Mouse (Mus musculus): ENCODE results near the gene Olfr1441. TPM values are rescaled to one million over a fixed set of nuclear protein-coding genes. Genes with fewer than 3 reads are reported as not detected.
A peak's percentile ranks its signal among the peaks of the same experiment; 100 is the strongest.

Gene Olfr1441
- polyA plus RNA-seq, 1 experiment, result not detected

GRCm38 (mm10) chr19:12440103-12440725 lies 23.0 kb downstream of the Olfr1441 start:
- no peak for TF ChIP-seq CTCF (IDR thresholded peaks at IDR 0.05; ENCODE audit: extremely low read depth, insufficient read depth, insufficient read length, insufficient replicate concordance)
- TF ChIP-seq POLR2A (IDR thresholded peaks at IDR 0.05; ENCODE audit: low read depth, low read length), result no peak
- Histone ChIP-seq H3K4me3 (ENCODE audit: extremely low read depth, insufficient read depth, insufficient read length) (no peak overlapping the region), H3K27me3 (ENCODE audit: control insufficient read depth, insufficient read depth, low read length) (no peaks in the 10 kb centered on the region), H3K27ac (ENCODE audit: insufficient read depth, low read length) (peak overlapping the region; percentile 58), H3K4me1 (ENCODE audit: control insufficient read depth, insufficient read depth, insufficient read length) (peaks cover 14% of the 10 kb centered on the region; the same call in 1 of the 2 replicates), H3K36me3 (ENCODE audit: control insufficient read depth, insufficient read depth, low read length) (no peaks in the 10 kb centered on the region)
- no peak for DNase-seq (ENCODE audit: low read depth in 1 of 2, low spot score in 2 of 2)
- 37% methylated on average over 5 of the region's 5 CpGs for WGBS

- DNase-seq (ENCODE audit: low read depth in 1 of 2, low spot score in 2 of 2), result no peak
- WGBS, result 46% methylated on average over 4 of the region's 4 CpGs
- Histone ChIP-seq H3K4me3 (ENCODE audit: extremely low read depth, insufficient read depth, insufficient read length) (no peak overlapping the region), H3K4me1 (ENCODE audit: control insufficient read depth, insufficient read depth, insufficient read length) (peaks cover 4% of the 10 kb centered on the region; the same call in 1 of the 2 replicates), H3K36me3 (ENCODE audit: control insufficient read depth, insufficient read depth, low read length) (no peaks in the 10 kb centered on the region), H3K27me3 (ENCODE audit: control insufficient read depth, insufficient read depth, low read length) (no peaks in the 10 kb centered on the region), H3K27ac (ENCODE audit: insufficient read depth, low read length) (no peak overlapping the region)
- TF ChIP-seq POLR2A (IDR thresholded peaks at IDR 0.05; ENCODE audit: low read depth, low read length), result no peak
- TF ChIP-seq CTCF (IDR thresholded peaks at IDR 0.05; ENCODE audit: extremely low read depth, insufficient read depth, insufficient read length, insufficient replicate concordance), result no peak
Observed at GRCm38 (mm10) chr19:12442560-12442959, 25.3 kb downstream of the Olfr1441 start.

GRCm38 (mm10) chr19:12445014-12445413 lies 27.8 kb downstream of the Olfr1441 start:
- Histone ChIP-seq H3K27me3 (ENCODE audit: control insufficient read depth, insufficient read depth, low read length) (no peaks in the 10 kb centered on the region), H3K4me1 (ENCODE audit: control insufficient read depth, insufficient read depth, insufficient read length) (peaks cover 4% of the 10 kb centered on the region; the same call in 1 of the 2 replicates), H3K4me3 (ENCODE audit: extremely low read depth, insufficient read depth, insufficient read length) (no peak overlapping the region), H3K27ac (ENCODE audit: insufficient read depth, low read length) (no peak overlapping the region), H3K36me3 (ENCODE audit: control insufficient read depth, insufficient read depth, low read length) (no peaks in the 10 kb centered on the region)
- 64% methylated on average over 3 of the region's 3 CpGs for WGBS
- DNase-seq (ENCODE audit: low read depth in 1 of 2, low spot score in 2 of 2), result no peak
- TF ChIP-seq CTCF (IDR thresholded peaks at IDR 0.05; ENCODE audit: extremely low read depth, insufficient read depth, insufficient read length, insufficient replicate concordance) (no peak), POLR2A (IDR thresholded peaks at IDR 0.05; ENCODE audit: low read depth, low read length) (no peak)

GRCm38 (mm10) chr19:12457401-12458066 lies 40.3 kb downstream of the Olfr1441 start:
- Histone ChIP-seq H3K4me1 (ENCODE audit: control insufficient read depth, insufficient read depth, insufficient read length) (no peaks in the 10 kb centered on the region; the same call in none of the 2 replicates), H3K36me3 (ENCODE audit: control insufficient read depth, insufficient read depth, low read length) (no peaks in the 10 kb centered on the region), H3K4me3 (ENCODE audit: extremely low read depth, insufficient read depth, insufficient read length) (peak overlapping the region; percentile 25; the same call in 1 of the 2 replicates), H3K27ac (ENCODE audit: insufficient read depth, low read length) (peak overlapping the region; percentile 93), H3K27me3 (ENCODE audit: control insufficient read depth, insufficient read depth, low read length) (no peaks in the 10 kb centered on the region)
- no peak; the same call in 1 of the 2 replicates for TF ChIP-seq POLR2A (IDR thresholded peaks at IDR 0.05; ENCODE audit: low read depth, low read length)
- no peak for TF ChIP-seq CTCF (IDR thresholded peaks at IDR 0.05; ENCODE audit: extremely low read depth, insufficient read depth, insufficient read length, insufficient replicate concordance)
- peak; percentile 63 to 86 for DNase-seq (ENCODE audit: low read depth in 1 of 2, low spot score in 2 of 2)
- 13% methylated on average over 12 of the region's 12 CpGs for WGBS

GRCm38 (mm10) chr19:12459516-12459915 lies 42.3 kb downstream of the Olfr1441 start:
- H3K4me3 ChIP-seq (ENCODE audit: extremely low read depth, insufficient read depth, insufficient read length), result no peak overlapping the region
- no peaks in the 10 kb centered on the region for H3K36me3 ChIP-seq (ENCODE audit: control insufficient read depth, insufficient read depth, low read length)
- 54% methylated on average over 4 of the region's 4 CpGs for WGBS
- no peaks in the 10 kb centered on the region; the same call in none of the 2 replicates for H3K4me1 ChIP-seq (ENCODE audit: control insufficient read depth, insufficient read depth, insufficient read length)
- H3K27me3 ChIP-seq (ENCODE audit: control insufficient read depth, insufficient read depth, low read length), result no peaks in the 10 kb centered on the region
- no peak for DNase-seq (ENCODE audit: low read depth in 1 of 2, low spot score in 2 of 2)
- TF ChIP-seq POLR2A (IDR thresholded peaks at IDR 0.05; ENCODE audit: low read depth, low read length) (no peak), CTCF (IDR thresholded peaks at IDR 0.05; ENCODE audit: extremely low read depth, insufficient read depth, insufficient read length, insufficient replicate concordance) (no peak)
- H3K27ac ChIP-seq (ENCODE audit: insufficient read depth, low read length), result peak overlapping the region; percentile 11; the same call in 1 of the 2 replicates

GRCm38 (mm10) chr19:12460282-12461249 lies 43.3 kb downstream of the Olfr1441 start, which contains the start of gene Mpeg1:
Mpeg1 (plus strand) TSS chr19:12460779.
- peak within 1 kb of the TSS; percentile 37 for H3K4me3 ChIP-seq (ENCODE audit: extremely low read depth, insufficient read depth, insufficient read length)
- peak within 1 kb of the TSS; percentile 53 for H3K27ac ChIP-seq (ENCODE audit: insufficient read depth, low read length)
- no peak for DNase-seq (ENCODE audit: low read depth in 1 of 2, low spot score in 2 of 2)
- 60% methylated on average over 11 of the region's 11 CpGs for WGBS
- TF ChIP-seq CTCF (IDR thresholded peaks at IDR 0.05; ENCODE audit: extremely low read depth, insufficient read depth, insufficient read length, insufficient replicate concordance), result no peak
- TF ChIP-seq POLR2A (IDR thresholded peaks at IDR 0.05; ENCODE audit: low read depth, low read length), result no peak
- no peaks in the 10 kb centered on the region; the same call in none of the 2 replicates for H3K4me1 ChIP-seq (ENCODE audit: control insufficient read depth, insufficient read depth, insufficient read length)
- no peaks in the 10 kb centered on the region for H3K36me3 ChIP-seq (ENCODE audit: control insufficient read depth, insufficient read depth, low read length)
- no peaks in the 10 kb centered on the region for H3K27me3 ChIP-seq (ENCODE audit: control insufficient read depth, insufficient read depth, low read length)

Data from spleen, adult 2 months (tissue).